Mouse (Mus musculus): ENCODE measurements around the gene Trim60.
"Not testable (repeated sequence)": the region's sequence is repeated elsewhere in the genome, so short reads cannot be mapped to it uniquely, and the experiment has no call there.

Gene Trim60

DNA sequence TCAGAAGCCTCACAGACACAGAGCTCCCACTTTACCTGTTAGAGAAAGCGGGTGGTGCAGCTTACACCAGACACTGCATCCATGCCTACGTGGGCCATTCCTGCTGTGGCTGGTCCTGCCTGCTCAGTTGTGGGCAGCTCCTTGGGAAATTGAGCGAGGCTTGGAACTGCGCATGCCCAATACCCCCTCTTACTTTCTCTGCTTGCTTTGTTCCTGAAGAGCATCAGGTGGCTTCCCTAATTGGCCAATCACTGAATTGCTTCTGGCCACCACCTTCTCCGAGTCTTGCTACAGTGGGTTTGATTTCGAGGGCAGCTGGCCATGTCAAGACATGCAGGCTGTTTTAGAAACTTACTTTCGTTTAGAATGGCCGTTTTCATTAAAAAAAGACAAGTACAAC, at the start of gene Trim60, which contains the start of gene Trim61:
Gene Trim60 (minus strand): TSS at position 162 of the 400 bp plus-strand sequence.
Gene Trim61 (minus strand): TSS at position 101 of the 400 bp plus-strand sequence.
- DNase-seq (ENCODE audit: low read depth in 2 of 2, low spot score in 2 of 2), result no peak

GRCm38 (mm10) chr8:65067694-65068472, 49.5 kb upstream of the Trim60 start:
- DNase-seq (ENCODE audit: low read depth in 2 of 2, low spot score in 2 of 2), result no peak

DNA sequence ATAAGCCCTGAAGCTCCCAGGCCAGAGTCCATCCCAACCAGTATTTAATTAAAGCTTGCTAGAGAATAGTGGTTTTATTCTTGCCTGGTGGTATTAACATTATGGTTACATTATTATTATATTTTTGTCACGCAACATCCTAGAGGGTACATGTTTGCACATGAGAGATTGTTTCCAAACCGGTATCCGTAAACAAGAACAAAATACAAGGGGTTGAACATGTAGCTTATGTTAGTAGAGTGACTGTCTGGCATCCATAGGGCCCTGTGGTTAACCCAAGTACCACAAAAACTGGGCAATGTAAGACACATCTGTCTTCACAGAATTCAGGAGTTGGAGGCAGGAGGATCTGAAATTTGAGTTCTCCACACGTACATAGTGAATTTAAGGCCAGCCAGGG, 48.6 kb upstream of the Trim60 start:
- DNase-seq (ENCODE audit: low read depth in 2 of 2, low spot score in 2 of 2), result no peak

GRCm38 (mm10) chr8:65065622-65066021, 47.2 kb upstream of the Trim60 start:
- DNase-seq (ENCODE audit: low read depth in 2 of 2, low spot score in 2 of 2), result no peak

GRCm38 (mm10) chr8:65064071-65064470, 45.7 kb upstream of the Trim60 start:
- DNase-seq (ENCODE audit: low read depth in 2 of 2, low spot score in 2 of 2), result no peak

DNA sequence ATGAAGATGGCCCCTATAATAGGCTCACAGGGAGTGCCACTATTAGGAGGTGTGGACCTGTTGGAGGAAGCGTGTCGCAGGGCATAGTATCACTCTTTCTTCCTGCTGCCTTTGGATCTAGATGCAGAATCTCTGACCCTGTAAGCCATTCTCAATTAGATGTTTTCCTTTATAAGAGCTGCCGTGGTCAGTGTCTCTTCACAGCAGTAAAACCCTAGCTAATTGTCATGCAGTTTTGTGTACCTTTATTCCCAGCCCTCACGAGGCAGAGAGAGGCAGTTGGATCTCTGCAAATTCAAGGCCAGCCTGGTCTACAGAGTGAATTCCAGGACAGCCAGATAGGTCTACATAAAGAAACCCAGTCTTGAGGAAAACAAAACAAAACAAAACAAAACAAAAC, 43.8 kb upstream of the Trim60 start:
- no peak for DNase-seq (ENCODE audit: low read depth in 2 of 2, low spot score in 2 of 2)

GRCm38 (mm10) chr8:65056722-65057121, 38.3 kb upstream of the Trim60 start:
- no peak for DNase-seq (ENCODE audit: low read depth in 2 of 2, low spot score in 2 of 2)

- DNase-seq (ENCODE audit: low read depth in 2 of 2, low spot score in 2 of 2), result no peak
Measured at GRCm38 (mm10) chr8:65053968-65054367, 35.6 kb upstream of the Trim60 start.

GRCm38 (mm10) chr8:65053554-65053953, 35.2 kb upstream of the Trim60 start:
- no peak for DNase-seq (ENCODE audit: low read depth in 2 of 2, low spot score in 2 of 2)

DNA sequence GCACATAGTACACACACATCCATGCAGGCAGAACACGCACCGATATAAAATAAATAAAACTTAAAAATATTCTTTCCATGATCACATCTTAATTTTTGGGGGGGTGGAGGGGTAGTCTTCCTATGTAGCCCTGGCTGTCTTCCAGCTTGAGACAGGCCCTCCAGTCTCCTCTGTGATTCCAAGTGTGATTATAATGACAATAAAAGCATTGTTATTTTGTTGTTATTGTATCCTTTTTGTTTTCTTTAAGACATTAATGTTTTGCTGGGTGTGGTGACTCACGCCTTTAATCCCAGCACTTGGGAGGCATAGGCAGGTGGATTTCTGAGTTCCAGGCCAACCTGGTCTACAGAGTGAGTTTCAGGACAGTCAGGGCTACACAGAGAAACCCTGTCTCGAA, 29.4 kb upstream of the Trim60 start:
- no peak for DNase-seq (ENCODE audit: low read depth in 2 of 2, low spot score in 2 of 2)

DNA sequence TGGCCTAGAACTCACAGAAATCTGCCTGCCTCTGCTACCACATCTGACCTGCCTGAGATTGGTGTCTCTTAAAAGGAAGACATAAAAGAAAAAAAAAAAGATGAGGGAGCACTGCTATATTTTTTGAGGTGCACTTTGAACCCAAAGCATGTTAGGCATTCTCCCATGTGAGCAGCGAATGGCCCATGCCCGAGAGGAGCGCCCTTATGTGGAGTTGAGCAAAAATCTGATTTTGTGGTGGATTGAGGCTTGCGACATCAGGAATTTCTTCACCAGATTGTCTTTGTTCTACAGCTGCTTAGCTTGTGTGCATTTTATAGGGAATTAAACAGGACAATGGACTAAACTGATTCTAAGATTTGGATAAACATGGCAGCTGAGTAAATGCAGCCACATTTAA, 28.8 kb upstream of the Trim60 start:
- no peak for DNase-seq (ENCODE audit: low read depth in 2 of 2, low spot score in 2 of 2)

GRCm38 (mm10) chr8:65046565-65046964, 28.2 kb upstream of the Trim60 start:
- no peak for DNase-seq (ENCODE audit: low read depth in 2 of 2, low spot score in 2 of 2)

DNA sequence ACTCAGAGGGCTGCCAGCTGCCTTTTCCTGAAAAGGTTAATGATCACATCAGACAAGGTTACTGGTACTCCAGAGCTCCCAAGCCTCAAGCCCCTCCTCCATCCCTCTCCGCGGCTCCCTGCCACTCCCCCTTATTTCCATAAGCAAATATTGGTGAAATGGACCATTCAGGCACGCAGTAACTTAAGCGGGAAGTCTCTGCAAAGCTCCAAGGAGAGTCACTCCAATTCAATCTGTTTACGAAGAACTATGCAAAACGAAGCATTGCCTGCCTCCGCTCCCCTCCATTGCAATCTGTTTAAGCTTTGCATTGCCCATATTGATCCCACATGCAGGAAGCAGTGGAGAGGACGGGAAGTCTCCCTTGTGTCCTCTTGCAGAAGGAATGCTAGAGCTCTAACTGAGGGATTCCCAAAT, 18.7 kb upstream of the Trim60 start, which contains the start of gene Apela:
Gene Apela (minus strand): TSS at position 220 of the 417 bp plus-strand sequence.
- no peak for DNase-seq (ENCODE audit: low read depth in 2 of 2, low spot score in 2 of 2)

DNA sequence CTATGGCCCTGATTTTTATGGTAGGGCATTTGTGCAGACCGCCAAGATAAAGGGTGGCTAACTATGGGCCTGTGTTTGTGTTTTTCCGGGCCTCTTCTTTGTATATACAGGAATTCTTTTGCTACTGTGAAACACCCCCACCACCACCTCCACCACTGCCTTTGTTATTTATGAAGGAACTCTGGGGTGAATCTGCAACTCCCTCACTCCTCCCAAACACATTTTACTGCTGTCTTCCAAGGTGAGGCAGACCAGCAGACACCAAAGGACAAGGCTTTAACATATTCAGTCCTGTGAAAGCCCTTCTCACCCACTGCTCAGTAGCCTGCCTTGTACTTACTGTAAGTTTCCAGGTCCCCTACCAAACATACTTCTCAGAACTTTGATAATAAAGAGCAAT, 15.8 kb upstream of the Trim60 start:
- no peak for DNase-seq (ENCODE audit: low read depth in 2 of 2, low spot score in 2 of 2)

DNA sequence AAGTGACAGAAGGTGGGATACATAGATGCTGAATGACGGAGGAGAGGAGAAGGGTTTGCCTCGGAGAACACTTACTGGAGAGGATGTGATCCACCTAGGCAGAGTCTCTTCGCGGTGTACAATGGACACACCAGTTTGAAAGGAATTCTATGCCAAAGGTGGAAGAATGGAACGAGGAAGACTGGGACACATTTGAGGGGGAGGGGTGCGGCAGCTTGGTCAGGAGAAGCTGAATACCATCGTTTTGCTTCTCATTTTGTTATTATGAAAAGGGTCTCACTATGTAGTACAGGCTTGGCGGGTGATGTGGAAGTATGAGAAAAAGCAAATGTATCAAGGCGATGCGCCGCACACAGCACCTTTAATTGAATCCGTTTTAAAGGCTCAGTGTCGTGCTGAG, 14.7 kb upstream of the Trim60 start:
- DNase-seq (ENCODE audit: low read depth in 2 of 2, low spot score in 2 of 2), result no peak

DNA sequence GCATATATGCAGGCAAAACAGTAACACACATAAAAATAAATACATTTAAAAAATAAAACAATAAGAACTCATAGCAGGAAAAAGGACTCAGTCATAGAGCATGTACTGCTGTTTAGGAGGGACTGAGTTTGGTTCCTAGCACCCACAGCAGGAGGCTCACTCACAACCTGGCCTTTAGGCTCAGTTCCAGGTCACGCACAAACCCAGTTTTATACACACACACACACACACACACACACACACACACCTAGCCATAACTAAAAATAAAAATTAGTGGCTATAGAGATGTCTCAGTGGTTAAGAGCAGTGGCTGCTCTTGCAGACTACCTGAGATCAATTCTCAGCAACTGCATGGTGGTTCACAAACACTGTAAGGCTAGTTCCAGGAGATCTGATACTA, 13.7 kb upstream of the Trim60 start:
- DNase-seq (ENCODE audit: low read depth in 2 of 2, low spot score in 2 of 2), result no peak

DNA sequence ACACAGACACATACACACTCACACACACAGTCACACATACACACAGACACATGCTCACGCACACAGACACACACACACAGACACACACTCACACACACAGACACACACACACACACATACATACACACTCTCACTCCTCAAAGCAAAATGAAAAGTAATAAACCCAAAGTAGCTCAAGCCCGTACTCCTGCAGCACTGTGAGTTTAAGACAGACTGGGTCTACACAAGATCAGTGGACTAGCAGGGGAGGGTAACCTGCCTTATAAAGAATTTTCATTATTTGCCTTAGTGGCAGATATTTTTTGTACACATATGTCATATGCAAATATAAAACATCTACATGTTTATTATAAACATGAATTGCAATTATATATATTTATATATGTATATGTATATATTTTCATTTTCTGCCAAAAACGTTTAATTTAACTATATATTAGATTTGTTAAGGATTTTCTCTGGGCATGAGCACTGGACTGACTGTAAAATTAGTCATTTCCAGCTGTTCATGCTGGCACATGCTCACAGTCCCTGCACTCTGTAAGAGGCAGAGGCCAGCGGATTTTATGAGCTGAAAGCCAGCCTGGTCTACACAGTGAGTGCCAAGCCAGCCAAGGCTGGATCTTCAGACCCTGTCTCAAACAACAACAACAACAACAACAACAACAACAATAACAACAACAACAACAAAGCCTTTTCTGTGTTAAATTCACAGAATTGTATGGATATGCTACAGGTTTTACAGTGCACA, 12.5 kb upstream of the Trim60 start:
- no peak for DNase-seq (ENCODE audit: low read depth in 2 of 2, low spot score in 2 of 2)

DNA sequence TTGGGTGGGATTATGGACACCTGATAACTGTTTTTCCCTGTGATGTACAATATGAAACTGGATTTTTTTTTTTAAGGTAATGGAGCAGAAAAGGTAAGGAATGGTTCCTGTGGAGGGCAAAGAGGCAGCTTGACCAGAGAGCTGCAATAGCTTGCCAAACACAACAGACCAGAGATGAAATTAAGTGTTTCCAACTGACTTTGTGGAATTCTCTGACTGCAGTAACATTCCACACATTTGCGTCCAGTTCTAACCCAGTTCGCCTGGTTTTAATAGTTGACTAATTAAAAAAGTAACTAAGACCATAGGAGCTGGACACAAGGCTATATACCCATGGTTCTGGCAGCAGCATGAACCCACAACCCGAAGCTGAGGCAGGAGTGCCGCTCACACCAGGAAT, 11.4 kb upstream of the Trim60 start:
- DNase-seq (ENCODE audit: low read depth in 2 of 2, low spot score in 2 of 2), result no peak

GRCm38 (mm10) chr8:65028959-65029686, 10.7 kb upstream of the Trim60 start:
- DNase-seq (ENCODE audit: low read depth in 2 of 2, low spot score in 2 of 2), result no peak

GRCm38 (mm10) chr8:65022485-65022884, 4.1 kb upstream of the Trim60 start:
- DNase-seq (ENCODE audit: low read depth in 2 of 2, low spot score in 2 of 2), result peak in 1 of 2 experiments; percentile 2

DNA sequence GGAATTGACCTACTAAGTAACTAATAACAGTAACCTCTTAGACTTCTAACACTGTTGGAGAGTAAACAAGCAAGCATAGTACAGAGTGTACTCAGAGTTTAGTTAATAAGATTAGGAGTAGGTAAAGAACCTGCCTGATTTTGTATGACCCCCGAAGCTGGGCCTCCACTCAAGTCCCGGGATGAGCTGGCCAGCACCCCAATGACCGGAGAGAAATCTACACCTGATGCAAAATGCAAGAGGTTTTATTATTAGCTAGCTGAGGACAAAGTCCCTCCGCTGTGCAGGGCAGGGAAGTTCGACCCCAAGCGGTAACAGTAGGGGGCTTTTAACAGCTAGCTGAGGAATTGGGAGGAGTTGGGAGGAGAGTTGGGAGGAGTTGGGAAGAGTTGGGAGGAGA, 10.8 kb downstream of the Trim60 start:
- not testable (repeated sequence) for DNase-seq (ENCODE audit: low read depth in 2 of 2, low spot score in 2 of 2)

Measured in CD8-positive naive resting alpha-beta T cell, adult 2 months (primary cell).